Mouse (Mus musculus): ENCODE measurements around the gene Fbxw11.
A peak's percentile ranks its signal among the peaks of the same experiment; 100 is the strongest.
"Not testable (repeated sequence)": the region's sequence is repeated elsewhere in the genome, so short reads cannot be mapped to it uniquely, and the experiment has no call there.

Gene Fbxw11

GRCm38 (mm10) chr11:32676777-32677176, 34.3 kb downstream of the Fbxw11 start:
- DNase-seq (ENCODE audit: low spot score), result no peak

- no peak for DNase-seq (ENCODE audit: low spot score)
Observed at GRCm38 (mm10) chr11:32677811-32678210, 35.3 kb downstream of the Fbxw11 start.

- not testable (repeated sequence) for DNase-seq (ENCODE audit: low spot score)
Observed at GRCm38 (mm10) chr11:32679091-32679490, 36.6 kb downstream of the Fbxw11 start.

DNA sequence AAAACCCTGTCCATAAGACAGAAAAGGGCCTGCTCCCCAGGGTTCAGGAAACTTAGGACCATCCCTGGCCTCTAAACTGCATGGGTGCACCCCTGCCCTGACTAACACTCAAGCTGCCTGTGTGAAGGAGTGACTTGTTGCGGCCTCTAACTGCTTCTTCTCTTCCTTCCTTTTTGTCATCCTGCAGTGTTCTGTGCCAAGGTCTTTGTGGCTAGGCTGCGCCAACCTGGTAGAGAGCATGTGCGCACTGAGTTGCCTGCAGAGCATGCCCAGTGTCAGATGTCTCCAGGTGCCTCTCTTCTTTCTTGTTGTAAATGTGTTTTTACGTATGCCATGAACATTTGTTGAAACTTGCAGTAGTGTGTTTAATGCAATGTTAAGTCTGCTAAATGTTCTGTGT, 37.5 kb downstream of the Fbxw11 start:
- peak; percentile 27 for DNase-seq (ENCODE audit: low spot score)

DNA sequence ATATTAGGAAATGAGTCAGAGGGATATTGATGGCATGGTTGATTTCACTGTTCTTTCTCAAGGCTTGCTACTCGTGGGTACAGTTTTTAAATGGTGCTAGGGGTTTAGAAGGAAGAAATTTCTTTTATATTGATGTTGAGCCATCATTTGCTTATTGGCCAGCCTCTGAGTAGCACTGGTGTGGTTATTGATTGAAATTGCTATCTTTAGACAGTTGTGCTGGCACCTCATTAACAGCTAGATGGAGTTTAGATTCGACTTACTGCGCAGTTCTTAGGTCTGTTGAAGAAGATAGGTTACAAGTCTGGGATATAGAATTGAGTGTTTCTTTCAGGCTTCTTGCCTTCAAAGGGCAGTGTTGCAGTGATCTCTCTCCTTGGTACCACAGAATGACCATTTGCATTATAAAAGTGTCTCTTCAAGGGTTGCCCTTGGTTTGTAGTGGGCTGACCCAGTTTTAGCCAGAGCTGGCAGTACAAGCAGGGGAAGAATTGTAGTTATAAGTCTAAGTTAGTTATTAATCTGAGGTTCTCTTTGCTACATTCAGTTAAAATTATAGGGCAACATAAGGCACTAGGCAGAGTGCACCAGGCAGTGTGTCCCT, 38.8 kb downstream of the Fbxw11 start:
- DNase-seq (ENCODE audit: low spot score), result no peak

- DNase-seq (ENCODE audit: low spot score), result no peak
Observed at GRCm38 (mm10) chr11:32682335-32683102, 40.0 kb downstream of the Fbxw11 start.

- DNase-seq (ENCODE audit: low spot score), result no peak
Observed at GRCm38 (mm10) chr11:32684690-32685254, 42.2 kb downstream of the Fbxw11 start.

DNA sequence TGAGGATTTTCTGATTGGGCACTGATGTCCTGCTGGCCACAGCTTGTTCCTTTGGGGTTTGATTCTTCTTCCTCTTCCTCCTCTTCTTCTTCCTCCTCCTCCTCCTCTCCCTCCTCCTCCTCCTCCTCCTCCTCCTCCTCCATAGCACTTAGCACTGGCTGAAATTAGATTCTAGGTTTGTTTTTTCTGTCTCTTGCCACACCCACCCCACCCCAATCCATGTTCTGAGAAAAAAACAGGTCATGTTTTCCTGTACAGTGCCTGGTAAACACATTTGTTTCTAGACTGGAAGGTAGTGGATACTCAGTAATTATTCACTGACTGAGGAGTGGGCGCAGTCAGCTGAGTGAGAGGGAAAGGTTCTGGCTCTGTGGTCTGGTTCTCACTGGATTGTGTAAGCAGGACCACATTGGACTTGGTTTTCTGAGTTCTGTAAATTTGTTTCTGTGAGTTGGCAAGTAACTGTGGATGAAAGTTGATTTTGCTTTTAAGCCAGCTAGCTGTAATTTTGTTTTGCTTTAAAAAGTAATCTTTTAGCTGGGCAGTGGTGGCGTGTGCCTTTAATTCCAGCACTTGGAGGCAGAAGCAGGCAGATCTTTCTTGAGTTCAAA, 45.8 kb downstream of the Fbxw11 start:
- no peak for DNase-seq (ENCODE audit: low spot score)

DNA sequence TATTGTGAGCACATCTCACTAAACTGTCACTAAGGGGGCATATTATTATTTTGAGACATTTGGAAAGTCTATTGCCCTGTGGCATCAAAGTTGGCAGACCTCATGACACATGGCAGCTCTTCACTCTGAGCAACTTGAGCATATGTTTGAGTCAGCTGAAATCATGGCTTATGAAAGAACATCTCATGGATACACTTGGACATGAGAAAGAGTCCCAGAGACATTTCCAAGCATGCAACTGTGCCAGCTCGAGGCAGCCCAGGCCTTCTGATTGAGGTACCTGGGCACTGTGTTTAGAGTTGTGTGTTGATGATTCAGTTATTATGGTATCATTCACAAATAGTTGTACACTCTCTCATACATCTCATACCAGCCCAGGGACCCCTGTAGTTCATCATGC, 47.0 kb downstream of the Fbxw11 start:
- no peak for DNase-seq (ENCODE audit: low spot score)

DNA sequence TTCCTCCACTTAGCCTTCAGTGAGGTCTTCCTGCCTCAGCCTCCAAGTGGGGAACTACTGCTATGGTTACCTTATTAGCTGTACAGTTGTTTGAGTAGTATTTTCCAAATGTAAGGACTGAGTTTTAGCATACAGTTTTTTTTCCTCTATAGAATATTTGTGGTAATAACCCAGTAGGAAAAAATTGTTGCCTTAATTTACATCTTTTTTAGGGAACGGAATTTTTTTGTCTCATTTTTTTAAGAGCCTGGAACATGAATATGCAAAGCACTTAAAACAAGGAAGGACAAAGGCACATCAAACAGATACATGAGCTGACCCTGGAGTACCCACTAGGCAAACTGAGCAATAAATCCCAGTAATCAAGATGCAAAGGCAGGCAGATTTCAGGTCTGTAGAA, 50.3 kb downstream of the Fbxw11 start:
- no peak for DNase-seq (ENCODE audit: low spot score)

DNA sequence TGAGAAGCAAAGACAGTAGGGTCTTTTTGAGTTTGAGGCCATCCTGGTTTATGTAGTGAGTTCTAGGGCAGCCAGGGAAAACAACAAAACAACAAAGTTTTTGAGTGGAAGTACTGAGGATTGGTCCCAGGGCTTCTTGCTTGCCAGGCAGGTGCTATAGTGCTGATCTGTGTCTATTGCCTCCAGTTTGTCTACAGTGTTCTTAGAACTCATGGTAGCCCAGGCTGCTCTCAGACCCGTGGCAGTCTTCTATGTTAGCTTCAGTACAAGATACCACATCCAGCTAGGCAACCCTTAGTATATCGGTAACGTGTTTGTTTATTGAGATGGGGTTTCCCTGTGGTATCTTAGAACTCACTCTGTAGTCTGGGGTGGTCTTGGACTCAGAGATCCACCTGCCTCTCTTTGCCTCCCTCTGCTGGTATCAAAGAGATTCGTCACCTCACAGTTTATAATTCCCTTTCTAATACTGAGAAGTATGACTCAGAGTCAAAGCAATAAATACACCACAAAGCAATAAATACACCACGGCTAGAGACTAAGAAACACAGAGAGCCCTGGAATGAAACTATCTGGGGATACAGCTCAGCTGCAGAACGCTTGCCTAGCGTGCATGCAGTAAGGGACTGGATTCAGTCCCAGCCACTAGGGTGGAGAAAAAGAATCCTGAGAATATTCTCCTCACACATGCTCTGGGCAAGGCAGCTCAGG, 51.1 kb downstream of the Fbxw11 start:
- peak; percentile 9 for DNase-seq (ENCODE audit: low spot score)

DNA sequence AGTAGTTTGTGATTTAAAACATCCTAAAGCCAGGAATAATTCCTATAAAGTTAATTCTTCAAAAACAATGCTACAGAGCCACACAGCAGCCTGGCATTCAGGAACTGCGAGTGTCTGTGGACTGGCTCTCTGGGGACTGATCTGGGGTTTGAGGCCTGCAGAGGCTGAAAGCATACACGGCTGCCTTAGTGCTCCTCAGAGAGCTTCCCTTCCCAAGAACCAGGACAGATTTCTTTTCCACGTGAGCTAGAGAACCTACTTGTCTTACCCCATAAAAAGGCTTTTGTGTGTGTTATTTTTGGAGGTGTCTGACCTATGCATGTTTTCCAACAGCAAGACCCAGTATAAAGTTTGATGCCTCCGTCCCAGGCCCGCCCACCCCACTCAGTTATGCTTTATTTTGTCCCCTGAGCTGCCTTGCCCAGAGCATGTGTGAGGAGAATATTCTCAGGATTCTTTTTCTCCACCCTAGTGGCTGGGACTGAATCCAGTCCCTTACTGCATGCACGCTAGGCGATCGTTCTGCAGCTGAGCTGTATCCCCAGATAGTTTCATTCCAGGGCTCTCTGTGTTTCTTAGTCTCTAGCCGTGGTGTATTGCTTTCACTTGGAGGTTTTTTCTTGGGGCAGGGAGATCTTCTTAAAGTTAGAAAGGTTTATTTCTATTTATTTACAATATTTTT, 51.9 kb downstream of the Fbxw11 start:
- not testable (repeated sequence) for DNase-seq (ENCODE audit: low spot score)

DNA sequence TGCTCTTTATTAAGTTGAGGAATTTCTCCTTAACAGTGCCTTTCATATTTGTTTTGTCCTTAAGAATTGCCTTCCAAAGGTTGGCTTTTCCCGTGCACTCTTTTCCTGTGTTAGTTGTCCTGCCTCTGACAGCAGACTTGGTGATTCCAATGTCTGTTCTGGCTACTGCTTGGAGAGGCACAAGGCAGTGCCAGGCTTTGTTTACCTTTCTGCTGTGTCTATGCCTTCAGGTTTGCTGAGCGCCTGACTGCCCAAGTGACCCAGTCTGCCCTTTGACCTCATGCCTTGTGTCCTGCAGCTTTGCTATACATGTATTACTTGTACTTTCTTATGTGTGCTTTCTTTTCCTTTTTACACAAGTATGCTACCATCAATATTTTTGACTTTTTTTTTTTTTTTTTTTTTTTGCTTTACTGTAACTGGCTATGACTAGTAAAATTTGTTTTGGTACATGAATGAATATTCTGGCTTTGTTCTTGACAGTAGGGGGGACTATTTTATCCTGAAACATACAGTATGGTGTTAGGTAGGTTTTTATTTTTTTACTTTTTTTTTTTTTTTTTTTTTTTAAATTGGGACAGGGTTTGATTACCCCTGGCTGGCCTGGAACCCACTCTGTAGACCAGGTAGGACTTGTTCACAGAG, 54.0 kb downstream of the Fbxw11 start:
- DNase-seq (ENCODE audit: low spot score), result no peak

DNA sequence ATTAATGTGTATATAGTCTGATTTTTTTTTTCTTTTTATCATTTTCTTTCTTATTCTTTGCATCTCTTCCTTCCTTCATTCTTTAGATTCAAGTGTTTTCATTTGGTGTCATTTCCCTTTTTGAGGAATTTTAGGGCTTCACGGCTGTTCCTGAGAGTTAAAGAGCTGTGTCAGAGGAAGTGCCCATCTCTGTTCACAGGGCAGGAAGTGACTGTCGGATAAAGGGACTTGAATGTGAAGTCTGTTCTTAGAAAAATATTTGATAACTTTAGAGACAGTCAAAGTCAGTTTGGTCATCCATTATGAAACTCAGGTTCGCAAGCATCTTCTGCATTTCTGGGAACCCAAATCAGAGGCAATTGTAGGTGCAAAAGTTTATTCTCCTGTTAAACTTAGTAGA, 55.2 kb downstream of the Fbxw11 start:
- no peak for DNase-seq (ENCODE audit: low spot score)

DNA sequence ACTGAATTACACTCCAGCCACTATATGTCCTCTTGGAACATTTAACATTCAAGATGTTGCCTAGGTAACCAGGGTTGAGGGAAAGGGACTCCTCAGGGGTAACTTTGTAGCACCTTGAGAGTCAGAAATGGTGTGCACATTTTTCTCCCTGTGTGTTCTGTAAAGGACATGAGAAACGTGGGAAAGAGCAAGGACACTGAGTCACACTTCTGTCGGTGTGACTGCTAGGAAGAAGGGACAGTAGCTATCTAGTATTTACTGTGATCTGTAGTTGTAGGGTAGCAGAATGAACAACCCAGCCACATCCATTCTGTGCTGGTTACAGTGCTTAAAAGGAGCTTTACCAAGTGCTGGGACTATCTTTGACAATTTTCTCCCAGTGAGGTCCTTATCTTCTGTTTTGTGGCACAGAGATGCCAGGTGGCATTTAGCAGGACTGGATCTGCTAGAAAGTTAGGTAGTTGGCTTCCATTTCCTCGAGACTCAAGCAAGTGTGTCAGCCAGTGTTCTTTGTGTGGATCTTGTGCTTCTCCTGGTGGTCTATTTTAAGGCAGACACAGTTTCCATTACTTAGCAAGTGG, 57.5 kb downstream of the Fbxw11 start:
- no peak for DNase-seq (ENCODE audit: low spot score)

GRCm38 (mm10) chr11:32701566-32701965, 59.0 kb downstream of the Fbxw11 start:
- DNase-seq (ENCODE audit: low spot score), result no peak

DNA sequence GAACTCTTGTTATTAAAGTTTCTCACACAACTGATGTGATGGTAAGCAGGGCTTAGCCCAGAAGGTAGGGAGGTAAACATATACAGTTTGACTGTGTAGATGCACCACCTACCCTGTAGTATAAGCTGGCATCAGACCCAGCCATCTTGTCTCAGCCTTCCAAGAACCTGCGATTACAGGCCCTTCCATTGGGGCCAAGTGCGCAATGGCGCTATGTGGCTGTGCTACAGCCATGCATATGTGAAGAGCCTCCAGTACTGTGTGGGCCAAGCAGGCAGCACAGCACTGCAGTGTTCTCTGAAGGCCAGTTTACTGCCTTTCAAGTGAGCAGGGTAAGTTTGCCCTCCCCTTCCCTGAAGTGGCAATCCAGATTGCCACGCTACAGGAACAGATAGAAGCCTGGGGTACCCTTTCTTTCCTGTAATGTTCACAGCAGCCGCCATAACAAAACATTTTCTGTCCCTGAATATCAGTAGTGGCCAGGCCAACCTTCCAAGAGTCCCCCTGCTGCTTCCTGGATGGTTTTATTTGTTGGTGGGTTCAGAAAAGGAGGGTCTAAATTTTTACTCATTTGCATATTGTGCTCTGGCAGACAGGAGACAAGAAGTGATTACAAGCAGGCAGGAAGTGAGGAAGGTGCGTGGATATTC, 61.8 kb downstream of the Fbxw11 start:
- DNase-seq (ENCODE audit: low spot score), result no peak

DNA sequence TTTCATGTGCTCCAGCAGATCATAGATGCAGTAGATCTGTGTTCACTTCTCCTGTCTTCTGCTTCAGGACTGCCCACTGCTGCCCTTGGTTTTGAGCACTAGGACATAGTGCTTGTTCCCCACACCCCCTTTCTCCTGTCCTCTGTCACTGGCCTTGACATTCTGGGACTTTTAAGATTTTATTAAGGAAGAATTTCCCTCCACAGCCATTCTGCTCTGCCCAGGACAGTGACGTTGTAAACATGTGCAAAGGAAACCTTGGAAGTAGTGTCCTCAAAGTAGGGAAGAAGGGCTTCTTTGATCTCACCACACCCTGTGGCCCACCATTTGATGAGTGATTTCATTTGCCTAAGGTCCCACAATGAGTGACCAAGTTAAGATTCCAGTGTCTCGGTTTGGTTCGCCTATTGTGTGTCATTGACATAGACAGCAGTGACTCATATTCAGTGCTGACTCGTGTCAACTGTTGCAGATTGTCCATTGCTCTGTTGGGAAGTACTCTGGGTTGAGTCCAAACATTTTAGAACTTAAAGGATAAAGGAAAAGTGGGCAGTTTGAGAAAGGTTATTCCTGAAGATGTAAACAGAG, 64.0 kb downstream of the Fbxw11 start:
- DNase-seq (ENCODE audit: low spot score), result no peak

DNA sequence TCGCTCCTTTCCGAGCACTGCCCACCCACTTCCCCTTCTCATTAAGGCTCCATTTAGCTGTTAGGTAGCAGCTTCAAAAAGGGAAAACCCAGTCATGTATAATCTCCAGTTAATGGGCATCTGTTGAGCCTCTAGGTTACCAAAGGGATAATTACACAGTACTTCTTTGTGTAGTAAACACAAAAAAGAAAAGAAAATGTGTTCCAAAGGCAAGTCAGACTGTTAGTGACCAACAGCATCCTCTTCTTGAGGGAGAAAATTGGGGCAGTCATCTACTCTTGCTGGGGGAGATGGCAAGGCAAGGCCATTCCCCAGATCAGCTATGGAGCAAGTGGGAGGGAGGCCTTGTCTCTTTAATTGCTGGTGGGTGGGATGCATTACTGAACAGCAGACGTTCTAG, 65.0 kb downstream of the Fbxw11 start:
- DNase-seq (ENCODE audit: low spot score), result no peak
